Mouse (Mus musculus): Measurements from ENCODE around the gene Lmntd2. TPM values are rescaled to one million over a fixed set of nuclear protein-coding genes. Genes with fewer than 3 reads are reported as not detected.

Lmntd2 gene
- total RNA-seq, 1 experiment from 2014 or later: 0.26 TPM

- peak; percentile 83 for DNase-seq
Measured at GRCm38 (mm10) chr7:141215880-141216733, 2.2 kb upstream of the Lmntd2 start.

GRCm38 (mm10) chr7:141215101-141215879 lies 1.4 kb upstream of the Lmntd2 start, which contains the start of gene Rassf7:
Gene Rassf7 (plus strand): TSS chr7:141215860.
- DNase-seq: peak; percentile 96

GRCm38 (mm10) chr7:141214310-141214709 lies 430 bp upstream of the Lmntd2 start:
- DNase-seq: no peak

GRCm38 (mm10) chr7:141213133-141213532 lies 747 bp downstream of the Lmntd2 start:
- DNase-seq: no peak

- DNase-seq: no peak
Measured at GRCm38 (mm10) chr7:141210606-141211131, 3.2 kb downstream of the Lmntd2 start.

GRCm38 (mm10) chr7:141210137-141210536 lies 3.7 kb downstream of the Lmntd2 start:
- DNase-seq: no peak

- no peak for DNase-seq
Measured at GRCm38 (mm10) chr7:141209526-141209925, 4.4 kb downstream of the Lmntd2 start.

GRCm38 (mm10) chr7:141206182-141206937 lies 7.5 kb downstream of the Lmntd2 start:
- DNase-seq: no peak

GRCm38 (mm10) chr7:141205504-141205903 lies 8.4 kb downstream of the Lmntd2 start:
- no peak for DNase-seq

GRCm38 (mm10) chr7:141204546-141204945 lies 9.3 kb downstream of the Lmntd2 start:
- peak; percentile 51 for DNase-seq

GRCm38 (mm10) chr7:141198121-141198520 lies 15.8 kb downstream of the Lmntd2 start:
- DNase-seq: no peak

GRCm38 (mm10) chr7:141196619-141197282 lies 17.1 kb downstream of the Lmntd2 start:
- no peak for DNase-seq

- no peak for DNase-seq
Measured at GRCm38 (mm10) chr7:141195754-141196153, 18.1 kb downstream of the Lmntd2 start.

GRCm38 (mm10) chr7:141194830-141195229 lies 19.1 kb downstream of the Lmntd2 start:
- DNase-seq: peak; percentile 96

GRCm38 (mm10) chr7:141194409-141194808 lies 19.5 kb downstream of the Lmntd2 start:
- DNase-seq: no peak

GRCm38 (mm10) chr7:141193948-141194347 lies 19.9 kb downstream of the Lmntd2 start, which contains the start of the genes Hras and Lrrc56:
Gene Hras (minus strand): TSS chr7:141194005.
Gene Lrrc56 (plus strand): TSS chr7:141194157.
- peak; percentile 99 for DNase-seq

- no peak for DNase-seq
Measured at GRCm38 (mm10) chr7:141193348-141193856, 20.5 kb downstream of the Lmntd2 start.

- no peak for DNase-seq
Measured at GRCm38 (mm10) chr7:141192776-141193347, 21.0 kb downstream of the Lmntd2 start.

GRCm38 (mm10) chr7:141191796-141192685 lies 21.8 kb downstream of the Lmntd2 start:
- no peak for DNase-seq

GRCm38 (mm10) chr7:141191036-141191435 lies 22.8 kb downstream of the Lmntd2 start:
- peak; percentile 58 for DNase-seq
